Mouse (Mus musculus): ENCODE data around the gene 1700056E22Rik. TPM values are rescaled to one million over a fixed set of nuclear protein-coding genes. Genes with fewer than 3 reads are reported as not detected.

The 1700056E22Rik gene
- polyA plus RNA-seq, 1 experiment from 2014 or later: 2.5 TPM

GRCm38 (mm10) chr1:184023971-184024370, 10.1 kb downstream of the 1700056E22Rik start:
- Histone ChIP-seq H3K27ac (ENCODE audit: low read depth, low read length) (no peak overlapping the region), H3K27me3 (ENCODE audit: control insufficient read depth, insufficient read depth, low read length) (no peaks in the 10 kb centered on the region), H3K9ac (ENCODE audit: low read depth, low read length) (no peak overlapping the region), H3K9me3 (replicated peaks; ENCODE audit: control insufficient read depth, low read length) (no peaks in the 10 kb centered on the region), H3K4me3 (ENCODE audit: low read depth, low read length) (no peak overlapping the region), H3K4me2 (no peak overlapping the region), H3K4me1 (ENCODE audit: control insufficient read depth, insufficient read depth, low read length) (0 out of 2 replicates have a peak, but pooled peaks cover 9% of the 10 kb centered on the region), H3K36me3 (ENCODE audit: control insufficient read depth, insufficient read depth, low read length) (no peaks in the 10 kb centered on the region)
- WGBS (ENCODE audit: insufficient replicate concordance): 54% methylated on average over 2 of the region's 2 CpGs
- no peak for ATAC-seq (replicated peaks; ENCODE audit: insufficient number of reproducible peaks, low FRiP score, low TSS enrichment)

- no peak overlapping the region for H3K27ac ChIP-seq (ENCODE audit: low read depth, low read length)
- H3K9me3 ChIP-seq (replicated peaks; ENCODE audit: control insufficient read depth, low read length): no peaks in the 10 kb centered on the region
- H3K36me3 ChIP-seq (ENCODE audit: control insufficient read depth, insufficient read depth, low read length): no peaks in the 10 kb centered on the region
- no peaks in the 10 kb centered on the region for H3K27me3 ChIP-seq (ENCODE audit: control insufficient read depth, insufficient read depth, low read length)
- peak; percentile 35; the same call in 1 of the 2 replicates for ATAC-seq (replicated peaks; ENCODE audit: insufficient number of reproducible peaks, low FRiP score, low TSS enrichment)
- no peak overlapping the region for H3K4me2 ChIP-seq
- H3K4me3 ChIP-seq (ENCODE audit: low read depth, low read length): no peak overlapping the region
- H3K9ac ChIP-seq (ENCODE audit: low read depth, low read length): no peak overlapping the region
- H3K4me1 ChIP-seq (ENCODE audit: control insufficient read depth, insufficient read depth, low read length): 0 out of 2 replicates have a peak, but pooled peaks cover 10% of the 10 kb centered on the region
- 25% methylated on average over 6 of the region's 6 CpGs for WGBS (ENCODE audit: insufficient replicate concordance)
Measured at GRCm38 (mm10) chr1:184019722-184020107, 14.4 kb downstream of the 1700056E22Rik start.

DNA sequence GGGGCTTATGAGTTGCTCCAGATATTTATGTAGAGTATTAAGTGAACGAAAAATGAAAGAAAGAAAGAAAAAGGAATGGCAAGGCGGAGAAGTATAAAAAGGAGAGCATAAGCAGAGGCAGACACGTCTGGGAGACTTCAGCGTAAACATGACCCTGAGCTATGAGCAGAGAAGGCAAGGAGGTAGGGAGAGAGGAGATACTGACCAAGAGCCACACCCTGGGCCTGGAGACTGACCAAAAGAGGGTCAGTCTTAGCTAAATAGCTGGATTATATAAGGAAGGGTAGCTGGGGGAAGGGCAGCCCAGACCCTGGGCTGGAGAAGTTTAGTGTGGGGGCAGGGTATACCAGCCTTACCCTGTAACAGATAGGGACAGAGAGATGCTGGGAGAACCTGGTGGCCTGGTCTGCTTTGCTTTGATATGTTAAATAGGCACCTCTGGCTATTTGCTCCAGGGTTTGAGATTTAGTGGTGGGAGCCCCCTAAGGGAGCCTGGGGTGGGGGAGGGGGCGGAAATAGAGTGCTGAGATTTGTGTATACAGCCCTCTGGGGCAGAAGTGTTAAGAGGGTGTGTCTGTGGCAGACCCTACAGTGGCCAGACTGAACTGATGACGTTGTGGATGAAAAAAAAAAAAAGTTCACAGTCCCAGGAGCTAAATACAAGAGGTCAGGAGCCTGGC, 14.9 kb downstream of the 1700056E22Rik start:
- Histone ChIP-seq H3K9me3 (replicated peaks; ENCODE audit: control insufficient read depth, low read length) (no peaks in the 10 kb centered on the region), H3K4me2 (no peak overlapping the region), H3K27ac (ENCODE audit: low read depth, low read length) (0 out of 2 replicates have a peak overlapping the region, but pooled peaks have one; percentile 10), H3K27me3 (ENCODE audit: control insufficient read depth, insufficient read depth, low read length) (no peaks in the 10 kb centered on the region), H3K4me1 (ENCODE audit: control insufficient read depth, insufficient read depth, low read length) (0 out of 2 replicates have a peak, but pooled peaks cover 10% of the 10 kb centered on the region), H3K9ac (ENCODE audit: low read depth, low read length) (no peak overlapping the region), H3K4me3 (ENCODE audit: low read depth, low read length) (no peak overlapping the region), H3K36me3 (ENCODE audit: control insufficient read depth, insufficient read depth, low read length) (no peaks in the 10 kb centered on the region)
- WGBS (ENCODE audit: insufficient replicate concordance): 48% methylated on average over 6 of the region's 6 CpGs
- ATAC-seq (replicated peaks; ENCODE audit: insufficient number of reproducible peaks, low FRiP score, low TSS enrichment): peak; percentile 66

GRCm38 (mm10) chr1:184017606-184018005, 16.5 kb downstream of the 1700056E22Rik start:
- Histone ChIP-seq H3K9ac (ENCODE audit: low read depth, low read length) (no peak overlapping the region), H3K36me3 (ENCODE audit: control insufficient read depth, insufficient read depth, low read length) (no peaks in the 10 kb centered on the region), H3K9me3 (replicated peaks; ENCODE audit: control insufficient read depth, low read length) (no peaks in the 10 kb centered on the region), H3K27ac (ENCODE audit: low read depth, low read length) (no peak overlapping the region), H3K4me2 (no peak overlapping the region), H3K4me1 (ENCODE audit: control insufficient read depth, insufficient read depth, low read length) (0 out of 2 replicates have a peak, but pooled peaks cover 10% of the 10 kb centered on the region), H3K4me3 (ENCODE audit: low read depth, low read length) (no peak overlapping the region), H3K27me3 (ENCODE audit: control insufficient read depth, insufficient read depth, low read length) (no peaks in the 10 kb centered on the region)
- 81% methylated on average over 2 of the region's 2 CpGs for WGBS (ENCODE audit: insufficient replicate concordance)
- ATAC-seq (replicated peaks; ENCODE audit: insufficient number of reproducible peaks, low FRiP score, low TSS enrichment): no peak

- 65% methylated on average over 10 of the region's 10 CpGs for WGBS (ENCODE audit: insufficient replicate concordance)
- Histone ChIP-seq H3K27me3 (ENCODE audit: control insufficient read depth, insufficient read depth, low read length) (no peaks in the 10 kb centered on the region), H3K9ac (ENCODE audit: low read depth, low read length) (no peak overlapping the region), H3K36me3 (ENCODE audit: control insufficient read depth, insufficient read depth, low read length) (no peaks in the 10 kb centered on the region), H3K4me3 (ENCODE audit: low read depth, low read length) (no peak overlapping the region), H3K4me2 (no peak overlapping the region), H3K27ac (ENCODE audit: low read depth, low read length) (peak overlapping the region; percentile 80), H3K9me3 (replicated peaks; ENCODE audit: control insufficient read depth, low read length) (no peaks in the 10 kb centered on the region), H3K4me1 (ENCODE audit: control insufficient read depth, insufficient read depth, low read length) (0 out of 2 replicates have a peak, but pooled peaks cover 10% of the 10 kb centered on the region)
- peak; percentile 85 for ATAC-seq (replicated peaks; ENCODE audit: insufficient number of reproducible peaks, low FRiP score, low TSS enrichment)
Measured at GRCm38 (mm10) chr1:184015995-184016730, 17.9 kb downstream of the 1700056E22Rik start.

GRCm38 (mm10) chr1:184014091-184014490, 20.0 kb downstream of the 1700056E22Rik start:
- Histone ChIP-seq H3K4me1 (ENCODE audit: control insufficient read depth, insufficient read depth, low read length) (0 out of 2 replicates have a peak, but pooled peaks cover 2% of the 10 kb centered on the region), H3K4me2 (no peak overlapping the region), H3K9me3 (replicated peaks; ENCODE audit: control insufficient read depth, low read length) (no peaks in the 10 kb centered on the region), H3K27me3 (ENCODE audit: control insufficient read depth, insufficient read depth, low read length) (no peaks in the 10 kb centered on the region), H3K36me3 (ENCODE audit: control insufficient read depth, insufficient read depth, low read length) (no peaks in the 10 kb centered on the region), H3K4me3 (ENCODE audit: low read depth, low read length) (no peak overlapping the region), H3K9ac (ENCODE audit: low read depth, low read length) (no peak overlapping the region), H3K27ac (ENCODE audit: low read depth, low read length) (no peak overlapping the region)
- WGBS (ENCODE audit: insufficient replicate concordance): 70% methylated on average over 3 of the region's 3 CpGs
- ATAC-seq (replicated peaks; ENCODE audit: insufficient number of reproducible peaks, low FRiP score, low TSS enrichment): no peak

- Histone ChIP-seq H3K27ac (ENCODE audit: low read depth, low read length) (no peak within 1 kb of the TSS), H3K4me3 (ENCODE audit: low read depth, low read length) (no peak within 1 kb of the TSS), H3K4me2 (no peak within 1 kb of the TSS), H3K9me3 (replicated peaks; ENCODE audit: control insufficient read depth, low read length) (no peaks in the 10 kb centered on the region), H3K9ac (ENCODE audit: low read depth, low read length) (no peak within 1 kb of the TSS), H3K4me1 (ENCODE audit: control insufficient read depth, insufficient read depth, low read length) (no peaks in the 10 kb centered on the region), H3K27me3 (ENCODE audit: control insufficient read depth, insufficient read depth, low read length) (no peaks in the 10 kb centered on the region), H3K36me3 (ENCODE audit: control insufficient read depth, insufficient read depth, low read length) (no peaks in the 10 kb centered on the region)
- WGBS (ENCODE audit: insufficient replicate concordance): 90% methylated on average over 4 of the region's 4 CpGs
- ATAC-seq (replicated peaks; ENCODE audit: insufficient number of reproducible peaks, low FRiP score, low TSS enrichment): no peak
Measured at GRCm38 (mm10) chr1:184013106-184013505, 21.0 kb downstream of the 1700056E22Rik start, which contains the start of gene Dusp10. Gene Dusp10, plus strand, starts transcription at chr1:184013302.

DNA sequence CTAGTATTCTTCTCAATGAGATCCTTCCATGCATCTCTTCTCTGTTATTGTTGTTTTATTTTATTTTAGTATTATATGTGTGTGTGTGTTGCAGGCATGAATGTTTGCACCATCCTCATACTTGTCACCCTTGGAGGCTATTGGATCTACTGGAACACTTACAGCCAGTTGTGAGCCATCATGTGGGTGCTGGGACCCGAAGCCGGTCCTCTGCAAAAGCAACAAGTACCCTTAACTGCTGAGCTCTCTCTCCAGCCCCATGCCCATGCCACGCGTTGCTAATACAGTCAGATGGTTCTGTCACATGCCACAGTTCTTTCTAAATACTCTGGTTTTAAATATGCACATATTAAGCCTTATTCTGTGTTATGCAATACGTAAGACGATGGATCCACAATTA, 22.8 kb downstream of the 1700056E22Rik start:
- Histone ChIP-seq H3K27me3 (ENCODE audit: control insufficient read depth, insufficient read depth, low read length) (no peaks in the 10 kb centered on the region), H3K27ac (ENCODE audit: low read depth, low read length) (no peak overlapping the region), H3K36me3 (ENCODE audit: control insufficient read depth, insufficient read depth, low read length) (no peaks in the 10 kb centered on the region), H3K9me3 (replicated peaks; ENCODE audit: control insufficient read depth, low read length) (no peaks in the 10 kb centered on the region), H3K4me3 (ENCODE audit: low read depth, low read length) (no peak overlapping the region), H3K4me1 (ENCODE audit: control insufficient read depth, insufficient read depth, low read length) (no peaks in the 10 kb centered on the region), H3K9ac (ENCODE audit: low read depth, low read length) (no peak overlapping the region), H3K4me2 (no peak overlapping the region)
- no peak for ATAC-seq (replicated peaks; ENCODE audit: insufficient number of reproducible peaks, low FRiP score, low TSS enrichment)
- WGBS (ENCODE audit: insufficient replicate concordance): 93% methylated on average over 6 of the region's 6 CpGs

All from heart, embryonic 11.5 days (tissue).